Mouse (Mus musculus): ENCODE measurements around the gene F5. TPM values are rescaled to one million over a fixed set of nuclear protein-coding genes. Genes with fewer than 3 reads are reported as not detected.

Gene F5
- polyA plus RNA-seq, 1 experiment from 2014 or later, result 1.6 TPM

- TF ChIP-seq CTCF (IDR thresholded peaks at IDR 0.05; ENCODE audit: low read depth) (no peak), EP300 (optimal IDR thresholded peaks at IDR 0.05) (no peak)
- WGBS, result 82% methylated on average over 6 of the region's 6 CpGs
- no peak for ATAC-seq (ENCODE audit: low FRiP score, low TSS enrichment)
Measured at GRCm38 (mm10) chr1:164115647-164116046, 36.0 kb upstream of the F5 start.

GRCm38 (mm10) chr1:164117869-164118268 lies 33.8 kb upstream of the F5 start:
- ATAC-seq (ENCODE audit: low FRiP score, low TSS enrichment), result no peak
- H3K4me2 ChIP-seq (replicated peaks; ENCODE audit: low read depth), result no peak overlapping the region
- H3K4me1 ChIP-seq (replicated peaks; ENCODE audit: control insufficient read depth, insufficient read depth), result no peaks in the 10 kb centered on the region
- H3K4me3 ChIP-seq (ENCODE audit: low read depth, low read length), result no peak overlapping the region
- no peak for DNase-seq (ENCODE audit: low spot score)
- H3K36me3 ChIP-seq (ENCODE audit: control insufficient read depth, insufficient read depth, low read length), result no peaks in the 10 kb centered on the region
- H3K27me3 ChIP-seq (ENCODE audit: control insufficient read depth, insufficient read depth, low read length), result no peaks in the 10 kb centered on the region
- H3K9me3 ChIP-seq (ENCODE audit: control insufficient read depth, low read length), result no peaks in the 10 kb centered on the region
- TF ChIP-seq EP300 (optimal IDR thresholded peaks at IDR 0.05), result no peak
- TF ChIP-seq CTCF (IDR thresholded peaks at IDR 0.05; ENCODE audit: low read depth), result no peak
- 87% methylated on average over 6 of the region's 6 CpGs for WGBS
- H3K9ac ChIP-seq (ENCODE audit: low read length), result no peak overlapping the region
- H3K27ac ChIP-seq (replicated peaks), result no peak overlapping the region

More at GRCm38 (mm10) chr1:164115647-164116046, 36.0 kb upstream of the F5 start:
- no peak for DNase-seq (ENCODE audit: low spot score)
- Histone ChIP-seq H3K36me3 (ENCODE audit: control insufficient read depth, insufficient read depth, low read length) (no peaks in the 10 kb centered on the region), H3K9me3 (ENCODE audit: control insufficient read depth, low read length) (no peaks in the 10 kb centered on the region), H3K27me3 (ENCODE audit: control insufficient read depth, insufficient read depth, low read length) (no peaks in the 10 kb centered on the region), H3K9ac (ENCODE audit: low read length) (no peak overlapping the region), H3K4me2 (replicated peaks; ENCODE audit: low read depth) (no peak overlapping the region), H3K4me1 (replicated peaks; ENCODE audit: control insufficient read depth, insufficient read depth) (no peaks in the 10 kb centered on the region), H3K4me3 (ENCODE audit: low read depth, low read length) (no peak overlapping the region), H3K27ac (replicated peaks) (no peak overlapping the region)

- H3K4me2 ChIP-seq (replicated peaks; ENCODE audit: low read depth), result no peak overlapping the region
- no peak overlapping the region for H3K4me3 ChIP-seq (ENCODE audit: low read depth, low read length)
- no peaks in the 10 kb centered on the region for H3K36me3 ChIP-seq (ENCODE audit: control insufficient read depth, insufficient read depth, low read length)
- ATAC-seq (ENCODE audit: low FRiP score, low TSS enrichment), result no peak
- H3K9ac ChIP-seq (ENCODE audit: low read length), result no peak overlapping the region
- H3K27me3 ChIP-seq (ENCODE audit: control insufficient read depth, insufficient read depth, low read length), result no peaks in the 10 kb centered on the region
- H3K27ac ChIP-seq (replicated peaks), result no peak overlapping the region
- DNase-seq (ENCODE audit: low spot score), result no peak
- TF ChIP-seq EP300 (optimal IDR thresholded peaks at IDR 0.05) (no peak), CTCF (IDR thresholded peaks at IDR 0.05; ENCODE audit: low read depth) (no peak)
- no peaks in the 10 kb centered on the region for H3K4me1 ChIP-seq (replicated peaks; ENCODE audit: control insufficient read depth, insufficient read depth)
- H3K9me3 ChIP-seq (ENCODE audit: control insufficient read depth, low read length), result no peaks in the 10 kb centered on the region
- 67% methylated on average over 3 of the region's 3 CpGs for WGBS
Measured at GRCm38 (mm10) chr1:164119892-164120776, 31.5 kb upstream of the F5 start.

GRCm38 (mm10) chr1:164120777-164121158 lies 30.9 kb upstream of the F5 start:
- ATAC-seq (ENCODE audit: low FRiP score, low TSS enrichment), result no peak
- Histone ChIP-seq H3K4me1 (replicated peaks; ENCODE audit: control insufficient read depth, insufficient read depth) (no peaks in the 10 kb centered on the region), H3K9ac (ENCODE audit: low read length) (no peak overlapping the region), H3K27ac (replicated peaks) (no peak overlapping the region), H3K27me3 (ENCODE audit: control insufficient read depth, insufficient read depth, low read length) (no peaks in the 10 kb centered on the region), H3K36me3 (ENCODE audit: control insufficient read depth, insufficient read depth, low read length) (no peaks in the 10 kb centered on the region), H3K4me3 (ENCODE audit: low read depth, low read length) (no peak overlapping the region), H3K9me3 (ENCODE audit: control insufficient read depth, low read length) (no peaks in the 10 kb centered on the region), H3K4me2 (replicated peaks; ENCODE audit: low read depth) (no peak overlapping the region)
- TF ChIP-seq CTCF (IDR thresholded peaks at IDR 0.05; ENCODE audit: low read depth), result no peak
- no peak for TF ChIP-seq EP300 (optimal IDR thresholded peaks at IDR 0.05)
- no peak for DNase-seq (ENCODE audit: low spot score)
- 72% methylated on average over 3 of the region's 3 CpGs for WGBS

GRCm38 (mm10) chr1:164123836-164124235 lies 27.8 kb upstream of the F5 start:
- WGBS, result 53% methylated on average over 3 of the region's 3 CpGs
- H3K9ac ChIP-seq (ENCODE audit: low read length), result no peak overlapping the region
- H3K4me3 ChIP-seq (ENCODE audit: low read depth, low read length), result no peak overlapping the region
- ATAC-seq (ENCODE audit: low FRiP score, low TSS enrichment) (no peak), DNase-seq (ENCODE audit: low spot score) (no peak)
- no peaks in the 10 kb centered on the region for H3K27me3 ChIP-seq (ENCODE audit: control insufficient read depth, insufficient read depth, low read length)
- H3K4me2 ChIP-seq (replicated peaks; ENCODE audit: low read depth), result no peak overlapping the region
- H3K36me3 ChIP-seq (ENCODE audit: control insufficient read depth, insufficient read depth, low read length), result no peaks in the 10 kb centered on the region
- TF ChIP-seq CTCF (IDR thresholded peaks at IDR 0.05; ENCODE audit: low read depth), result no peak
- TF ChIP-seq EP300 (optimal IDR thresholded peaks at IDR 0.05), result no peak
- H3K27ac ChIP-seq (replicated peaks), result no peak overlapping the region
- H3K9me3 ChIP-seq (ENCODE audit: control insufficient read depth, low read length), result no peaks in the 10 kb centered on the region
- no peaks in the 10 kb centered on the region for H3K4me1 ChIP-seq (replicated peaks; ENCODE audit: control insufficient read depth, insufficient read depth)

GRCm38 (mm10) chr1:164130013-164130412 lies 21.6 kb upstream of the F5 start:
- Histone ChIP-seq H3K9me3 (ENCODE audit: control insufficient read depth, low read length) (no peaks in the 10 kb centered on the region), H3K36me3 (ENCODE audit: control insufficient read depth, insufficient read depth, low read length) (no peaks in the 10 kb centered on the region), H3K4me1 (replicated peaks; ENCODE audit: control insufficient read depth, insufficient read depth) (no peaks in the 10 kb centered on the region), H3K27ac (replicated peaks) (no peak overlapping the region), H3K4me3 (ENCODE audit: low read depth, low read length) (no peak overlapping the region), H3K9ac (ENCODE audit: low read length) (no peak overlapping the region), H3K4me2 (replicated peaks; ENCODE audit: low read depth) (no peak overlapping the region), H3K27me3 (ENCODE audit: control insufficient read depth, insufficient read depth, low read length) (no peaks in the 10 kb centered on the region)
- no peak for TF ChIP-seq CTCF (IDR thresholded peaks at IDR 0.05; ENCODE audit: low read depth)
- no peak for TF ChIP-seq EP300 (optimal IDR thresholded peaks at IDR 0.05)
- DNase-seq (ENCODE audit: low spot score) (no peak), ATAC-seq (ENCODE audit: low FRiP score, low TSS enrichment) (no peak)
- WGBS, result 66% methylated on average over 3 of the region's 3 CpGs
